Mouse (Mus musculus): ENCODE measurements around the gene Krt71. TPM values are rescaled to one million over a fixed set of nuclear protein-coding genes. Genes with fewer than 3 reads are reported as not detected.

Gene Krt71
- polyA plus RNA-seq, 1 experiment from 2014 or later = not detected

Small RNA genes lying within 50 kb of the gene (microRNA-seq; reads per million reads assigned to microRNA genes)
- gene Gm44323 (ENCODE audit: borderline number of aligned reads) (not detected), gene Gm44342 (ENCODE audit: borderline number of aligned reads) (not detected)

Other genes starting within 250 kb of the Krt71 start
- gene Gm49425, start 225.8 kb downstream of the Krt71 start, polyA plus RNA-seq (2014; fragmentation: Nextera tagmentation; extraction: Ambion mirVana) = not detected in 2 replicates
- gene Krt84, start 210.3 kb downstream of the Krt71 start, polyA plus RNA-seq (2014; fragmentation: Nextera tagmentation; extraction: Ambion mirVana) = not detected in 2 replicates
- gene Krt82, start 192.4 kb downstream of the Krt71 start, polyA plus RNA-seq (2014; fragmentation: Nextera tagmentation; extraction: Ambion mirVana) = not detected in 2 replicates
- gene Krt90, start 180.2 kb downstream of the Krt71 start, polyA plus RNA-seq (2014; fragmentation: Nextera tagmentation; extraction: Ambion mirVana) = 0.36 and 0.89 TPM in 2 replicates
- gene Krt75, start 169.2 kb downstream of the Krt71 start, polyA plus RNA-seq (2014; fragmentation: Nextera tagmentation; extraction: Ambion mirVana) = 0.06 and 0.17 TPM in 2 replicates
- gene Gm5414, start 114.9 kb downstream of the Krt71 start, polyA plus RNA-seq (2014; fragmentation: Nextera tagmentation; extraction: Ambion mirVana) = not detected in 2 replicates
- gene Gm5478, start 95.7 kb downstream of the Krt71 start, polyA plus RNA-seq (2014; fragmentation: Nextera tagmentation; extraction: Ambion mirVana) = not detected in 2 replicates
- gene Krt6b, start 62.8 kb downstream of the Krt71 start, polyA plus RNA-seq (2014; fragmentation: Nextera tagmentation; extraction: Ambion mirVana) = not detected in 2 replicates
- 0.18 and 0.31 TPM in 2 replicates for gene Krt6a, start 48.8 kb downstream of the Krt71 start, polyA plus RNA-seq (2014; fragmentation: Nextera tagmentation; extraction: Ambion mirVana)
- 6.6 and 7.3 TPM in 2 replicates for gene Krt5, start 30.2 kb downstream of the Krt71 start, polyA plus RNA-seq (2014; fragmentation: Nextera tagmentation; extraction: Ambion mirVana)
- gene Krt72, start 43.4 kb upstream of the Krt71 start, polyA plus RNA-seq (2014; fragmentation: Nextera tagmentation; extraction: Ambion mirVana) = not detected in 2 replicates
- gene Krt73, start 59.2 kb upstream of the Krt71 start, polyA plus RNA-seq (2014; fragmentation: Nextera tagmentation; extraction: Ambion mirVana) = not detected in 2 replicates
- not detected in 2 replicates for gene Krt2, start 75.1 kb upstream of the Krt71 start, polyA plus RNA-seq (2014; fragmentation: Nextera tagmentation; extraction: Ambion mirVana)
- gene Krt1, start 107.7 kb upstream of the Krt71 start, polyA plus RNA-seq (2014; fragmentation: Nextera tagmentation; extraction: Ambion mirVana) = 1.3 and 1.7 TPM in 2 replicates
- gene Krt77, start 126.6 kb upstream of the Krt71 start, polyA plus RNA-seq (2014; fragmentation: Nextera tagmentation; extraction: Ambion mirVana) = not detected in 2 replicates
- not detected in 2 replicates for gene Krt76, start 149.8 kb upstream of the Krt71 start, polyA plus RNA-seq (2014; fragmentation: Nextera tagmentation; extraction: Ambion mirVana)
- not detected in 2 replicates for gene Krt4, start 181.6 kb upstream of the Krt71 start, polyA plus RNA-seq (2014; fragmentation: Nextera tagmentation; extraction: Ambion mirVana)
- gene Krt79, start 197.2 kb upstream of the Krt71 start, polyA plus RNA-seq (2014; fragmentation: Nextera tagmentation; extraction: Ambion mirVana) = 0.35 TPM in 1 of 2 replicates, not detected in the other
- gene Krt78, start 211.2 kb upstream of the Krt71 start, polyA plus RNA-seq (2014; fragmentation: Nextera tagmentation; extraction: Ambion mirVana) = 0.10 TPM in 1 of 2 replicates, not detected in the other

All from embryonic facial prominence, embryonic 11.5 days (tissue).